Mouse (Mus musculus) limb, embryonic 13.5 days (tissue): Measurements from ENCODE around the gene Calml4. TPM values are rescaled to one million over a fixed set of nuclear protein-coding genes. Genes with fewer than 3 reads are reported as not detected.

ENCODE experiments used
- ATAC-seq: fragments of 200-750 bp; cut with Nextera tagmentation; 2 replicates; pipeline ENCODE4 v1.8.0; 2017; ENCODE audit warnings: low read depth, moderate number of reproducible peaks, moderate TSS enrichment; ENCODE audit not compliant: low FRiP score
- H3K27ac ChIP-seq: fragments of 300-500 bp; sonication (generic); 2 replicates; pipeline ENCODE4 v1.5.1; 2015; ENCODE audit warnings: inconsistent platforms, mild to moderate bottlenecking, moderate library complexity
- H3K27me3 ChIP-seq: fragments of 300-500 bp; sonication (generic); 2 replicates; pipeline ENCODE4 v1.6.1; 2015; ENCODE audit warnings: mild to moderate bottlenecking, inconsistent platforms
- H3K36me3 ChIP-seq: fragments of 300-500 bp; sonication (generic); 2 replicates; pipeline ENCODE4 v1.6.1; 2015; ENCODE audit warnings: inconsistent platforms, mild to moderate bottlenecking, moderate library complexity
- H3K4me1 ChIP-seq: fragments of 300-500 bp; sonication (generic); 2 replicates; pipeline ENCODE4 v1.6.1; 2015; ENCODE audit warnings: inconsistent platforms
- H3K4me2 ChIP-seq: fragments of 300-500 bp; sonication (generic); replicated peaks from 2 replicates; pipeline ENCODE4 v1.6.1; 2015; ENCODE audit warnings: inconsistent platforms, mild to moderate bottlenecking, moderate library complexity
- H3K4me3 ChIP-seq: fragments of 300-500 bp; sonication (generic); 2 replicates; pipeline ENCODE4 v1.5.1; 2015; ENCODE audit warnings: moderate library complexity, mild to moderate bottlenecking, inconsistent platforms
- H3K9ac ChIP-seq: fragments of 300-500 bp; sonication (generic); 2 replicates; pipeline ENCODE4 v1.6.1; 2015; ENCODE audit warnings: mild to moderate bottlenecking, inconsistent platforms
- H3K9me3 ChIP-seq: fragments of 300-500 bp; sonication (generic); 2 replicates; pipeline ENCODE4 v1.6.1; 2016; ENCODE audit warnings: inconsistent platforms
- WGBS: fragments of 180-500 bp; shearing (Covaris S2); methylation state at CpG from one replicate; pipeline ENCODE4 v1.1.7; 2015; 5-methylcytosine and 5-hydroxymethylcytosine counted together
- polyA plus RNA-seq: library from polyadenylated mRNA; unstranded; fragments of >200 nt; fragmentation: Nextera tagmentation; extraction: Ambion mirVana; gene quantifications from 2 replicates; pipeline ENCODE4 v1.2.1, GENCODE M21; 2015

Gene Calml4
- 8.9 and 12.8 TPM in 2 replicates for polyA plus RNA-seq

DNA sequence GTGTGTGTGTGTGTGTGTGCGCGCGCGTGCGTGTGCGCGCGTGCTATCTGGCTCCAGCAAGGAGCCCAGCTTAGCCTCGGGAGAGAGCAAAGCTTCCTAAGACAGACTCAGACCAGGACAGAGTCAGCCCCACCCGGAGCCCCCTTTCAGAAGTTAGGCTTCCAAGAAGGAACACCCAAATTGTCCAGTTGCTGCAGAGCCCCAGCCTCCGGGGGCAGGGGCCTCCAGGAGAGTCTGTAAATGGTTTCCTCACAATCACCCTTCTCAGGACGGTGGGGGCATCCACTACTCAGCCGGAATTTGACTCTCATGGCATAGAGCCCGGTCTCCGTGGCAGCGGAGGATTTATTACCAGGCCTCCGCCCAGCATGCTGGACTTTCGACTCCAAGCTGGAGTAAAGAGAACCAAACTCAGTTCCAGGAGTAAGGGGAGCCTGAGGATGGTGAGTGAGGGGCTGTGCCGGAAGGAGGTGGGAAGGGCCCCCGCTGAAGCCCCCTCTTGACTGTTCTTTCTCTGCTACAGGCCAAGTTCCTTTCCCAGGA, at the start of gene Calml4:
TSS of gene Calml4 (plus strand) at position 362 of the 543 bp plus-strand sequence.
- H3K27me3 ChIP-seq, result no peaks in the 10 kb centered on the region
- H3K36me3 ChIP-seq, result no peaks in the 10 kb centered on the region
- peaks cover 48% of the 10 kb centered on the region for H3K4me1 ChIP-seq
- peak within 1 kb of the TSS; percentile 87 for H3K27ac ChIP-seq
- 2% methylated on average over 12 of the region's 20 CpGs for WGBS
- peak within 1 kb of the TSS; percentile 51 for H3K9ac ChIP-seq
- H3K9me3 ChIP-seq, result no peaks in the 10 kb centered on the region
- H3K4me3 ChIP-seq, result peak within 1 kb of the TSS; percentile 30
- H3K4me2 ChIP-seq, result peak within 1 kb of the TSS; percentile 60
- ATAC-seq, result peak; percentile 81

- H3K4me2 ChIP-seq, result peak overlapping the region; percentile 92
- H3K27me3 ChIP-seq, result no peaks in the 10 kb centered on the region
- peak overlapping the region; percentile 91 for H3K9ac ChIP-seq
- H3K27ac ChIP-seq, result no peak overlapping the region
- no peaks in the 10 kb centered on the region for H3K9me3 ChIP-seq
- H3K36me3 ChIP-seq, result no peaks in the 10 kb centered on the region
- 14% methylated on average over 8 of the region's 8 CpGs for WGBS
- H3K4me1 ChIP-seq, result peaks cover 30% of the 10 kb centered on the region
- no peak for ATAC-seq
- H3K4me3 ChIP-seq, result peak overlapping the region; percentile 85
Observed at GRCm38 (mm10) chr9:62810095-62810494, 47.8 kb upstream of the Calml4 start.

GRCm38 (mm10) chr9:62810543-62811515, 47.1 kb upstream of the Calml4 start:
- H3K4me1 ChIP-seq, result peaks cover 30% of the 10 kb centered on the region
- H3K36me3 ChIP-seq, result no peaks in the 10 kb centered on the region
- peak; percentile 72 for ATAC-seq
- peak overlapping the region; percentile 91 for H3K9ac ChIP-seq
- peak overlapping the region; percentile 85 for H3K4me3 ChIP-seq
- H3K4me2 ChIP-seq, result peak overlapping the region; percentile 92
- under 1% methylated on average over 57 of the region's 58 CpGs for WGBS
- no peaks in the 10 kb centered on the region for H3K9me3 ChIP-seq
- H3K27me3 ChIP-seq, result no peaks in the 10 kb centered on the region
- H3K27ac ChIP-seq, result peak overlapping the region; percentile 96

GRCm38 (mm10) chr9:62811516-62812121, 46.3 kb upstream of the Calml4 start, which contains the start of gene Fem1b:
Gene Fem1b, minus strand, starts transcription at chr9:62811934.
- peak within 1 kb of the TSS; percentile 91 for H3K9ac ChIP-seq
- no peaks in the 10 kb centered on the region for H3K36me3 ChIP-seq
- peak within 1 kb of the TSS; percentile 85 for H3K4me3 ChIP-seq
- WGBS, result under 1% methylated on average over 65 of the region's 68 CpGs
- H3K4me1 ChIP-seq, result peaks cover 30% of the 10 kb centered on the region
- peak within 1 kb of the TSS; percentile 96 for H3K27ac ChIP-seq
- peak within 1 kb of the TSS; percentile 92 for H3K4me2 ChIP-seq
- peak; percentile 91 for ATAC-seq
- no peaks in the 10 kb centered on the region for H3K27me3 ChIP-seq
- H3K9me3 ChIP-seq, result no peaks in the 10 kb centered on the region

DNA sequence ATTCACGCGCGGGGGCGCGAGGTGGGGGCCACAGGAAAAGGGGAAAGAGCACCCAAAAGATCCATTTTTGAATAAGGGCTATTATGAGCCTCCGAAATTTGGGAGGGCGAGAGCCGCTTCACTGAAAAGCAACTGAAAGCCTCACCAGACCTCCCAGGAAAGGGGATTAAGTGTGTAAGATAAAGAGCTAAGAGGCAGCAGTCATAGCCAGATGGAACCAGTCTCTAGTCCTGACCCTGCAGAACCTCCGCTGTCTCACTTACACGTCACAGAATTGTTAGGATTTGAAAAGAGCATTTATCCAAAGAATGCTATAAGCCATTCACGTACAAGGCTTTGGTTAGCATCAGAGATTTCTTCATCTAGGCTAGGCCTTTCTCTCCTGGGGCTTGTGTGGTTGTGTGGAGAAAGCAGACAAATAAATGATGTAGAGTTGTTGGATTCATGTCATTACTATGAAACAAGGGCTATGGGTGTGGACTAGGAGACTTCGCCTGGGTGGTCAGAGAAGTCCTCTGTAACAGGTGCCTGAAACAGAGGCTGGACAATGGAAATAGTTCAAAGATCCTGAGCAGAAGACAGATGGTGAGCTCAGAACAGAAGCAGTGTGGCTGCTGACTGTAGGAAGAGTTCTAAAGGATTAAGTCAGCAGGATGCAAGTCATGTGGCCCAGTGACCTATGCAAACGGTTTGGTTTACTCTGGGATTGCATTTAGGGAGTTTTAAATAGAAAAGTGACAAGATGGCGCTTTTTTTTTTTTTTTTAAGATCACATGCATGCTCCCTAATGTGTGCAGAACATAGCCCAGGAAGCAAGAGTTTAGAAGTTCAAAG, 45.4 kb upstream of the Calml4 start:
- Histone ChIP-seq H3K36me3 (no peaks in the 10 kb centered on the region), H3K27me3 (no peaks in the 10 kb centered on the region), H3K9me3 (no peaks in the 10 kb centered on the region), H3K9ac (peak overlapping the region; percentile 91), H3K27ac (peak overlapping the region; percentile 96; the same call in 1 of the 2 replicates), H3K4me1 (peaks cover 30% of the 10 kb centered on the region), H3K4me3 (peak overlapping the region; percentile 85), H3K4me2 (peak overlapping the region; percentile 92)
- no peak for ATAC-seq
- 16% methylated on average over 14 of the region's 14 CpGs for WGBS

- Histone ChIP-seq H3K4me3 (no peak overlapping the region), H3K9ac (no peak overlapping the region)
- 82% methylated on average over 2 of the region's 2 CpGs for WGBS
Observed at GRCm38 (mm10) chr9:62814751-62815150, 43.1 kb upstream of the Calml4 start.

DNA sequence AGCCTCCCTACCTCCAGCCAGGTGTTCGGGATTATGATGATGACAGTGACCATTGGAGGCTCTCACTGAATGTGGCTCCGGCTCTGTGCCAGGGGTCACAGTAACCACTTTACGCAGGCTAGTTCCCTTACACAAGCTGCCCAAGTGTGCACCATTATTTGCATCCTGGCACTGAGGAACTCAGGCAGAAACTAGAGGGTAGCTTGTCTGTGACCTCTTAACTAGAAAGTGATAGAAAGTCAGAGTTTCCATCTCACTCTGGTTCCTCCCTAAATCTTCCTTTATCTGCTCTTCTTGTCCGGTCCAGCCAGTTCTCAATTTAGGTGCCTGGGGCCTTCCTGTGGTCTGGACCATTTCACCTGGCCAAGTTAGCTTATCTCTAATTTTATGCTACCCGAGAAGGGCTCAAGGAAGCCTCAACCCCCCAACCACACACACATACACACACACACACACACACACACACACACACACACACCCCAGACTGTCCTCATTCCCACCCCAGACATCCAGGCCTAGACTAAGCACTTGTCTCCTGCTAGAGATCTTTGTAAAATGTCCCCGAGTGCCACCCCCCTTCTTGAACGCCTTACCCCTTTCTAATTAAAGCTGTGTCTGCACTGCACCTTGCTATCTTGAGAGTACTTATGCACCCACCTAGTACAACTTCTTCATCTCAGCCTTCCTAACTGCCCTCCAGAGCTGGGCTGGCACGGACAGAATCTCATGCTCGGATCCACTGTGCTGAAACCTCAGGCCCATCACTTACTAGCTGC, 41.4 kb upstream of the Calml4 start:
- no peak for ATAC-seq
- Histone ChIP-seq H3K4me2 (no peak overlapping the region), H3K4me3 (no peak overlapping the region), H3K9me3 (no peaks in the 10 kb centered on the region), H3K27me3 (no peaks in the 10 kb centered on the region), H3K9ac (no peak overlapping the region), H3K4me1 (peaks cover 7% of the 10 kb centered on the region), H3K27ac (peak overlapping the region; percentile 52; the same call in 1 of the 2 replicates), H3K36me3 (no peaks in the 10 kb centered on the region)
- 78% methylated on average over 9 of the region's 9 CpGs for WGBS

More at GRCm38 (mm10) chr9:62814751-62815150, 43.1 kb upstream of the Calml4 start:
- no peaks in the 10 kb centered on the region for H3K9me3 ChIP-seq
- H3K36me3 ChIP-seq, result no peaks in the 10 kb centered on the region
- peaks cover 15% of the 10 kb centered on the region for H3K4me1 ChIP-seq
- no peak overlapping the region for H3K27ac ChIP-seq
- no peak overlapping the region for H3K4me2 ChIP-seq
- no peaks in the 10 kb centered on the region for H3K27me3 ChIP-seq
- no peak for ATAC-seq

DNA sequence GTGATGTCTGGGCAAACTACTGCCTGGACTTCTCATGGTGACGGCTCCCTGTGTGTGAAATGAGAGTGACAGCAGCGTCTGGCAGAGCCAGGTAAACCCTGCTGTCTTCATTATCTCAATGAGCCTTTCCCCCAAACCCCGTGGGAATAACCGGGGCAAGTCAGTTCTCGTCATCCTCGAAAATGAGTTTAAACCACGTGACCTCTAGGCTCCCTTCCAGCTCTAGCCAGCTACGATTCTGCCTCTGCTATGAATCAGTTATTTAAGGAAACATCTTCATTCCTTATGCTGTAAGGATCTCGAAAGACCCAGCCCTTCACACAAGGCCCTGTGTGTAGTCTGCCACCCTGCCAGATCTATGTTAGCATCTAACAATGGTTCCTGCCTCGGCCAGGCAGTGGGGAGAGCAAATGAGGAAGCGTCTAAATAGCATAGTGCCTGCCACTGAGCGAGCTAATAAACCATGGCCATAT, 40.7 kb upstream of the Calml4 start:
- H3K9ac ChIP-seq, result no peak overlapping the region
- WGBS, result 60% methylated on average over 12 of the region's 12 CpGs

GRCm38 (mm10) chr9:62817828-62818614, 39.9 kb upstream of the Calml4 start:
- H3K4me3 ChIP-seq, result no peak overlapping the region
- peaks cover 3% of the 10 kb centered on the region; the same call in 1 of the 2 replicates for H3K9me3 ChIP-seq
- 69% methylated on average over 4 of the region's 4 CpGs for WGBS
- no peaks in the 10 kb centered on the region for H3K36me3 ChIP-seq
- H3K27ac ChIP-seq, result peak overlapping the region; percentile 12; the same call in 1 of the 2 replicates
- H3K9ac ChIP-seq, result no peak overlapping the region
- H3K27me3 ChIP-seq, result no peaks in the 10 kb centered on the region
- H3K4me2 ChIP-seq, result no peak overlapping the region
- H3K4me1 ChIP-seq, result no peaks in the 10 kb centered on the region
- no peak for ATAC-seq

More for the DNA sequence above, 40.7 kb upstream of the Calml4 start:
- H3K27me3 ChIP-seq, result no peaks in the 10 kb centered on the region
- H3K4me1 ChIP-seq, result peaks cover 6% of the 10 kb centered on the region
- H3K4me2 ChIP-seq, result no peak overlapping the region
- H3K9me3 ChIP-seq, result peaks cover 3% of the 10 kb centered on the region; the same call in 1 of the 2 replicates
- H3K4me3 ChIP-seq, result no peak overlapping the region
- peak overlapping the region; percentile 12; the same call in 1 of the 2 replicates for H3K27ac ChIP-seq
- no peak for ATAC-seq
- no peaks in the 10 kb centered on the region for H3K36me3 ChIP-seq

- no peaks in the 10 kb centered on the region for H3K36me3 ChIP-seq
- H3K4me3 ChIP-seq, result no peak overlapping the region
- H3K4me1 ChIP-seq, result no peaks in the 10 kb centered on the region
- 88% methylated on average over 3 of the region's 3 CpGs for WGBS
- no peak overlapping the region for H3K9ac ChIP-seq
- peaks cover 3% of the 10 kb centered on the region; the same call in 1 of the 2 replicates for H3K9me3 ChIP-seq
- no peaks in the 10 kb centered on the region for H3K27me3 ChIP-seq
- no peak for ATAC-seq
- no peak overlapping the region for H3K27ac ChIP-seq
- no peak overlapping the region for H3K4me2 ChIP-seq
Observed at GRCm38 (mm10) chr9:62819494-62819893, 38.4 kb upstream of the Calml4 start.
